Mouse (Mus musculus): Measurements from ENCODE around the gene Zfhx3.

DNA sequence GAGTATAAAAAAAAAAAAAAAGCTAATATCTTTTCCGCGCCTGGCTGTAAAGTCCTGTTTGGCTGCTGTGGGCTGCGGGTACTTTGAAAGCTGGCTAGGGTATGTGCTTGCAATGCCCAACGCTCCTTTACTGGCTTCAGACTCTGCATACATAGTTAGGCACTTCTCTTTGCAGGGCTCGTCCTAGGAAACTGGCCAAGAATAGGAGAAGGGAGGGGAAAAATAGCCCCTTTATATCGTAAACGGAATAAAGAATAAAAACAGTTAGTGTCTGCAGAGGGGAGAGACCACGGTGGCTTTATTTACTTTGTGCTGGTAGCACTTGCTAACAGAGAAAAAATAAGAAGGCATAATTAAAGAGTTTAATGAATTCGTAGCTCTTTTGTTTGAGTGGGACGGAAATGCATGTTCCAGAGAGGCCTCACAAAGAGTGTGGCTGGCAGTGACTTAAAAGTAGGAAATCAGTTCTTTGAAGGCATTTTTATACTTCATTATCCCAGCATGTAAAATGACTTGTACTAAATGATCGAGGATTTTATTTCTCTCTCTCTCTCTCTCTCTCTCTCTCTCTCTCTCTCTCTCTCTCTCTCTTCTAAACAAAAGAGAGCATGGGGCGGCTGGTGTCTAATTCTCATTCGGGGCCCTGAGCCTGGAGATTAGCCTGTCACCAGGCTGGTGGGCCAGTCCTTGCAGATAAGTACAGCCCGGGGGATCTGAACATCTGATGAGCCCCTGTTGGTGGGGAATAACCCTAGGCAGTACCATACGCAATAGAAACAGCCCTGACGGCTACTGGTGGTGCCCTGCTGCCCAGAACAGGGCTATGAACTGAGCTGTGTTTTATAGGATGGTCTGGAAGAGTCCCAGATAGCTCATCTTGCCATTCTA, 159.8 kb downstream of the Zfhx3 start:
- TF ChIP-seq POLR2AphosphoS2 (IDR thresholded peaks at IDR 0.05; ENCODE audit: low read length) (no peak), MAFK (IDR thresholded peaks at IDR 0.05; ENCODE audit: borderline replicate concordance, low read depth, low read length) (no peak), CTCF (IDR thresholded peaks at IDR 0.05 in 2 of 3, conservative IDR thresholded peaks at IDR 0.05 in 1 of 3; ENCODE audit: control insufficient read depth in 1 of 3, insufficient read depth in 1 of 3, low read depth in 2 of 3, low read length in 3 of 3, poor library complexity in 1 of 3, severe bottlenecking in 1 of 3) (no peak), NELFE (IDR thresholded peaks at IDR 0.05; ENCODE audit: low read depth, low read length) (no peak), MAX (IDR thresholded peaks at IDR 0.05; ENCODE audit: low read length) (no peak), CHD2 (IDR thresholded peaks at IDR 0.05; ENCODE audit: low read length) (no peak), ELF1 (IDR thresholded peaks at IDR 0.05; ENCODE audit: low read depth, low read length) (no peak), JUND (IDR thresholded peaks at IDR 0.05; ENCODE audit: low read depth, low read length) (no peak)

Data from MEL (cell line).